Mouse (Mus musculus) hematopoietic stem cell, adult 5-6 weeks (primary cell): ENCODE data around the gene Slc39a10. TPM values are rescaled to one million over a fixed set of nuclear protein-coding genes. Genes with fewer than 3 reads are reported as not detected.
"Not testable (repeated sequence)": the region's sequence is repeated elsewhere in the genome, so short reads cannot be mapped to it uniquely, and the experiment has no call there.

ENCODE experiments used
- ATAC-seq, 2 experiments: fragments of 125-278 bp in 1 of 2; replicated peaks in 1 of 2; 2 replicates each; pipeline ENCODE4 v1.8.0; 2016 to 2017; ENCODE audit warnings: inconsistent platforms in 2 of 2, mild to moderate bottlenecking in 2 of 2, moderate number of reproducible peaks in 2 of 2, low read depth in 1 of 2, moderate TSS enrichment in 1 of 2; ENCODE audit not compliant: low FRiP score in 2 of 2, poor library complexity in 2 of 2, severe bottlenecking in 2 of 2, insufficient read depth in 1 of 2, low TSS enrichment in 1 of 2
- total RNA-seq: library from RNA; stranded (forward); fragments of 172-1452, 232-1000 nt; gene quantifications from 2 replicates; pipeline ENCODE4 v1.2.3, GENCODE M21; 2017

The Slc39a10 gene
- total RNA-seq, 1 experiment from 2014 or later: 34.0 TPM

GRCm38 (mm10) chr1:46831927-46832326 lies 60.7 kb downstream of the Slc39a10 start:
- peak; percentile 42; a peak in 1 of 4 replicates for ATAC-seq

- no peak for ATAC-seq
These were observed 62.4 kb downstream of the Slc39a10 start for GRCm38 (mm10) chr1:46830066-46830843.

DNA sequence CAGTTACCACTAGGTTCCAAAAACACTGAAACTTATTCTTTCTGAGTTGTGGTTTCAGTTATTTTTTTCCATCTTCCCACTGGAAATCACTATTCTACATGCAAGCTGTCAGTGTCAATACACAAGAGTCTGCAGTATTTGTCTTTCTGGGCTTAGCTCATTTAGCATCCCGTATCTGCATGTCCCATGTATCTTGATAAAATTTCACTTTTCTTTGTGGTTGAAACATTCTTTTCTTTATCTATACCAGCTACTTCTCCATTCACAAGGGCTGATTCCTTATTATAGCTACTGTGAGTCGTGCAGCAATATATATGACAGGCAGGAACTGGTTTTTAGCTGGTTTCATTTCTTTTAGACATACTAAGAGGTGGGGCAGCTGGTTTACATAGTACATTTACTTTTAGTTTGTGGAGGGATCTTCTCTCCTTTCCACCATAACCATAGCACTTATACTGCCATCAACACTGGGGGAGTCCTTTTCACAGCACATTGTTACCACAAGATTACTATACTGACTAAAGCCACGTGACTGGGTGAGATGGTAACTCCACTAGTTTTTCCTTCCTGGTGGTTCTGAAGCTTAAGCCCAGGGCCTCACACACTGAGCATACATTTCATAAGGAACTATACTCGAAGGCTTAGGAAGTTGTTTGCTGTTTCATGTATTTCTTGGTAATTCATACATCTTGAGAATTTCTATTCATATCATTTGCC lies 70.2 kb downstream of the Slc39a10 start:
- no peak for ATAC-seq

GRCm38 (mm10) chr1:46817934-46818333 lies 74.7 kb downstream of the Slc39a10 start:
- ATAC-seq: no peak

GRCm38 (mm10) chr1:46808630-46809029 lies 84.0 kb downstream of the Slc39a10 start:
- ATAC-seq: not testable (repeated sequence)

DNA sequence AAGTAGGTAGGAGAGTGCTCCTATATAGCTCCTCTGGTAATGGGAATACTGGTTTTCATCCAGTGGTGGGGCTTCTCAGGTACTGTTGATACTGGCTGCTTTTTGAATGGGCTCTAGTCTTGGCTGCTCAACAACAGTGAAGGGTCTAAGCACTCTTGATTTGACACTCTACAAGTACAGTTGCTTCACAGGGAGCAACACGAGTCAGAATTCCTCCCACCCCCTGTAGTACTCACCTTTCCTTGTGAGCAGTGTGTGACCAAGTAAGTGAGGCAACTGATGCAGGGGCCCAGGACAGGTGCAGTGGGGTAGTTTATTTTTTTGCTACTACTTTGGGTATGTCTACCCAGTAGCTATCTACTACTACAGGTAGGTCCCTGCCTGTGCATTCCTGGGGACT lies 87.6 kb downstream of the Slc39a10 start:
- ATAC-seq: no peak

DNA sequence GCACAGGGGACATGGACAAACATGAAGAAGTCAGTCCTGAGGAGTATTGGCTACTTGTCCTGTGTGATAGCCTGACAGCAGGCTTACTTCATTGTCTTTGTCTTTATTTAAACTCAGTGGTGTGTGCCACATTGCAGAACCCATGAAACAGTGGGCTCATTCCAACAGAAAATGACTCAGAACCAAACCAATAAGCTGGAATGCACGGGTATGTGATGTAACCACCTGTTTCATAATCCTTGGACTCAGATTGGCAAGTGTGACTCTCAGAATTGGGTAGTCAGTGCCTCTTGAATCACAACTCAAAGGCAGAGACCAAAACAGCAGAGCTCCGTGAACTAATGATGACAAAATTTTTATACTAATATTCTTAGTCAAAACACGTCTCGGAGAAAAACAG lies 110.4 kb downstream of the Slc39a10 start:
- ATAC-seq: not testable (repeated sequence)

DNA sequence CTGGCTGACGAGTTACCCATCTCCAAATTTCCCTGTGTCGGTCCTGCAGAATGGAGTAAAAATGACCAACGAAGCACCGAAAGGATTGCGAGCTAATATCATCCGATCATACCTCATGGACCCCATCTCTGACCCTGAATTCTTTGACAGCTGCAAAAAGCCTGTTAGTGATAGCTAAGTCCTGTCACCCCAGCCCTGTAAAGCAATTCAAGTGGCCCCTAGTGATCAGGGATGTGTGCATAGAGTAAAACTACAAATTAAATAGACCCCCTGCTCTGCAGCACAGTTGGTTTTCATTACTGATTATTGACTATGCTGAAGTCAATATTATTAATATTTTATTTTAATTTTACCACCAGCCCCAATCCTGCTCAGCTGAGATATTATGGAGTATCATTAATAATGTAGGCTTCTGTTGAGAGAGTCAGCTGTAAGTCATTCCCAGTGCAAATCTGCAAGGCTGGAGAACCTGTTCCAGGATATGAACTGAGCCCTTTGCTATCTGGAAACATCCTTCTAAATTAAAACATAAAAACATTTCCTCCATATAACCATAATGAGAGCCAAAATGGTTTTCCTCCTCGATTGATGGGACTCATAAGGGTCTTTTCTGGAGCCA lies 122.5 kb downstream of the Slc39a10 start:
- not testable (repeated sequence) for ATAC-seq

- ATAC-seq: not testable (repeated sequence)
These were observed 123.3 kb downstream of the Slc39a10 start for GRCm38 (mm10) chr1:46769318-46769717.

DNA sequence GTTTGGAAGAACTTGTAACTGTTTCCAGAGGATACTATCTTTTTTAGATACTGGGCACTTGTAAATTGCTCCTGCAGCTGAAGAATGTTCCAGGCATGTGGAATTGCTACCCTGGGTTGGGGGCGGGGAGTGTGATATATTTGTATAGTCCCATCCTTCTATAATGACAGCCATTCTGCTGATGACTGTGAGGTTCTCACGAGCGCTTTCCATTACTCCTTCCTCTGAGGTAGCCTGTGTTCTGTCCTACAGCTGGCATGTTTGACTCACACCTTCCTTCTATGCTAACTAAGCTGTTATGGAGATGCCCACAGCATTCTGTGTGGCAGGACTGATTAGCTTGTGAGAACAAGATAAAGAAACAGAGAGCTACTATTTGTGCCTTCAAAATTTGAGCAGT lies 128.1 kb downstream of the Slc39a10 start:
- not testable (repeated sequence) for ATAC-seq
